Mouse (Mus musculus): ENCODE measurements at regions not wholly inside any gene's neighbourhood (a gene's known extent, or its start where the extent isn't known, plus 50 kb on each side); places are given as distances from the start of the nearest gene placed in this dataset.

- TF ChIP-seq POLR2A (IDR thresholded peaks at IDR 0.05; ENCODE audit: extremely low read depth, insufficient read depth, low read length) (no peak), CTCF (IDR thresholded peaks at IDR 0.05; ENCODE audit: extremely low read depth, insufficient read depth, low read length) (peak; percentile 64)
Measured at GRCm38 (mm10) chr17:14136702-14137315, 67.3 kb downstream of the Dact2 start.
